Mouse (Mus musculus): ENCODE data around the gene Esrrg.

The Esrrg gene

DNA sequence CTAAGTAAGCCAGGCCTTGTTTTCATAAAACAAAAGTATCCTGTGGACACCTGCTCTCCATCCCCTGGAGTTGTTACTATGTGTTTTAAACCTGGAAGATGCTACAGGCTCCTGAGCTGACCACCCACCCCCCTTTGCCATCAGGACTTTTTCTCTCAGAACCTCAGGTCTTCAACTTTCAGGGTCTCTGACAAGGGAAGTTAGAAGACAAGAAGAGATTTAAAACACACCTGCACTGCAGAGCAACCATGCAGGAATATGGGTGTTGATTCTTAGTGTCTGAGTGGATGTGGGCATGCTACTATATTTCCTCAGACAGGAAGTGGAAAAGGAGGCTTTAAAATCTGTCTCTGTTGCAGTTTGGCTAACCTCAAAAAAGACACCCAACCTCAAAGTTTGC lies 98.6 kb downstream of the Esrrg start:
- no peak for DNase-seq (ENCODE audit: low spot score)

DNA sequence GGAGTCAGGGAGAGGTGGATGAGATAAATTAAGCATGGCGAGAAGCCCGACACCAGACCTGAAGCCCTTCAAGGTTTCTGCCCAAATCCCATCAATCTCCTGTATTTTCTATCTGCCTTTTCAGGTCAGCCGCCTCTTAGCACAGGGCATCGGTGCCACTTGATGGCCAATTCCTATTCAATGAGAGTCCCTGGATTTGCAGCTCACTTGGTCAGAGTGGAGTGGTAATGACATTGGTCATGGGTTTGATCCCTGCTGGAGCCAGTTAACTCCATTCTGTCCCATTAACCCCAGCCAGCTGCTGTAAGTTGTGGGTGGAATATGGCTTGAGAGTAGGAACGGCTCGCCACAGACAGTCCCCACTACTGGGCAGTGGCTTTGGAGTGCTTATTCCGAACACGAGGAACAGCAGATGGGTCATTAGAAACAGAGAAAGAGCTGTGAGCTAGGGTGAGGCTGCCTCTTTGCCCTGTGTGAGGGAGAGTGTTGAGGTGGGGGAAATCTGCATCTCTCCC lies 101.9 kb downstream of the Esrrg start:
- DNase-seq (ENCODE audit: low spot score), result no peak

DNA sequence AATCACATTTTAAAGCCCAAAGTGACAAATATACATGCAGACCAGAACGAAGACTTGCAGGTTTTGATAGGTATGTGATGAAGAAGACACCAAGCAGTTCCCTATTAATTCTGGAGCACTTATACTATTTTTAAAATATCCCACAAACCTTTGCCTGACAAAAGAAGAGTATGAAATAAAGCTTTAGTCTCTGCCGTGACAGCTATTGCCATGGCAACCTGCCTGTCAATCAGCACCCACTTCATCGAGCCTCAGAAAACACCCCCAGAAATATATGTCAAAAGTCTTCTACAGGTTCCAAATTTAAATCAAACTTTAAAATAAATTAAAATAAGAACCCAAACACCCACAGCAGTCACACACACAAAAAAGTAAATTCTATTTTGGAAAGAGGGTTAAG lies 112.4 kb downstream of the Esrrg start:
- DNase-seq (ENCODE audit: low spot score), result peak; percentile 10

DNA sequence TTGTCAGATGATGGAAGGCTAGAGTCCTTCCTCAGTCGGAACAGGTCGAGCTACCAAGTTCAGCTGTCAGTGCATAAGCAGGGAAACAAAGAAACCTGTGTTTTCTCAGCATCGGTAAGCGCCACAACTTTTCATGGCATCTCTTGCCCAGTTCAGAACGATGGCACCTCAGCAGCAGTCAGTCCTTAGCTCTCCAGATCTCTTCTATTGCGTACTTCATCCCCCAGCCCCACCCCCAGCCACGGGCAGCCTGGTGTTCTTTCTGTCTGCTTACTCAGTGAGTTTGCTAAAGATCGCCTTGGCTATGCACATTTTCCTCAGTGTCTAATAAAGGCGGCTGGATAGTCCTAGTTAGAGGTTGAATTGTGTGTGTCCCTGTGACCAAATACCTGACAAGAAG lies 113.4 kb downstream of the Esrrg start:
- no peak for DNase-seq (ENCODE audit: low spot score)

GRCm38 (mm10) chr1:187724651-187725050 lies 116.1 kb downstream of the Esrrg start:
- DNase-seq (ENCODE audit: low spot score), result no peak

DNA sequence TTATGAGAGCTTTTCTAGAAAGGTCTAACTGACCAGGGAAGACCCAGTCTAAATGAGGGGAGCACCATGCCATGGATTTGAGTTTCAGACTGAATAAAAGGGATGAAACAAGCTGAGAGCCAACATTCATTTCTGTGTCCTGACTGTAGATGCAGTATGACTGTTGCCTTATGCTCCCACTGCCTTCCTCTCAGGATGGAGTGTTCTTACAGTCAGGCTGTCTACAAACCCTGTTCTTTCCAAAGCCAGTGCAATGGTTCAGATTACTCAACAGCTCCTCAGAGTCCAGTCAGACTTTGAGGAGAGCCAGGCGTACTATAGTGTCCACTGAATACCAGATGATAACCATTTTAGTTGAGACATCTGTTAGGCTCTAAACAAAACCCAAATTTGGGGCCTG lies 116.8 kb downstream of the Esrrg start:
- no peak for DNase-seq (ENCODE audit: low spot score)

DNA sequence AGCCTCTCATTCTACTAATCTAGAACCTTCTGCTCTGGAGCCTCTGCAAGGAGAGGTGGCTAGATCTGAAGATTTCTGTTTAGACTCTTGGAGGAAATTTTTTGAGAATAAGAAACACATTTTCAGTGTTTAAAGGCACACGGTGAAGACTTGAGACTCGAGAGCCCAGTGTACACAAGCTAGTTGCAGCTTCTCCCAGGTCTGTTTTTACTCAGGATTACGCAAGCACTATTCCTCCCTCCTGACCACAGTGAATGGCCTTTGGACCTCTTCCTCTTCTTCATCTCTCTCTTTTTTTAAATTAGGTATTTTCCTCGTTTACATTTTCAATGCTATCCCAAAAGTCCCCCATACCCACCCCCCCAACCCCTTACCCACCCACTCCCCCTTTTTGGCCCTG lies 122.6 kb downstream of the Esrrg start:
- DNase-seq (ENCODE audit: low spot score), result no peak

GRCm38 (mm10) chr1:187736507-187736906 lies 127.9 kb downstream of the Esrrg start:
- no peak for DNase-seq (ENCODE audit: low spot score)

DNA sequence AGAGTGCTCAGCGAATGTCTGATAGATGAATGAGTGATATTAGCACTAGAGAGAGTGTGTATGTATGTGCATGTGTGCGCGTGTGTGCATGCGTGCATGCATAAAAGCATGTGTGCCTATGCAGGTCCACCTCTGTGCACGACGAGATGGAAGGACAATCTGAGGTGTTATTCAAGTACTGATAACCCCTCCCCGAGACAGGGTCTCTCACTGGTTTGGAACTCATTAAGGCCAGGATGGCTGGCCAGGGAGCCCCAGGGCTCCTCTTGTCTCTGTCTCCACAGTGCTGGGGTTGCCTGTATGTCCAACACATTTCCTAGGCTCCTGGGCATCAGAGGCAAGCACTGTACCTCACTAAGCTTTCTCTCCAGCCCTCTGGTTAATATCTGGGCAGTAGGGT lies 128.7 kb downstream of the Esrrg start:
- no peak for DNase-seq (ENCODE audit: low spot score)

DNA sequence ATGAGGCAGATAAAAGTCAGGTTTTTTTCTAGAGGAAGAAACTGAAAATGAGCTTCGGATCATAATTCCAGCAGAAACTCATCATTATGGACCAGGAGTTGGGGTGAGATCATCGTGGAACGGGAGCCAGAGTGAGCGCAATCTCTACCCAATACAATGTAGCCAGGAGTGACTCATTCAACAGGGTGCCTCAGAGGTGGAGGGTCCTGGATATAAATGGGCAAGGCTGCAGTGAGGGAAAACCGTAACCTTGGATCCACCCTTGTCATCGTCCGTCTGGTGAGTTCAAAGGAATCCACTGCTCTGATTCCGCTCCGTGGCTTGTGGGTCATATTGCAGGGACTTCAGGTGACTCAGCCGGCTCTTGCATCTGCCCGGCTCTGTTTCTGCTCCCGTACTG lies 131.9 kb downstream of the Esrrg start:
- no peak for DNase-seq (ENCODE audit: low spot score)

DNA sequence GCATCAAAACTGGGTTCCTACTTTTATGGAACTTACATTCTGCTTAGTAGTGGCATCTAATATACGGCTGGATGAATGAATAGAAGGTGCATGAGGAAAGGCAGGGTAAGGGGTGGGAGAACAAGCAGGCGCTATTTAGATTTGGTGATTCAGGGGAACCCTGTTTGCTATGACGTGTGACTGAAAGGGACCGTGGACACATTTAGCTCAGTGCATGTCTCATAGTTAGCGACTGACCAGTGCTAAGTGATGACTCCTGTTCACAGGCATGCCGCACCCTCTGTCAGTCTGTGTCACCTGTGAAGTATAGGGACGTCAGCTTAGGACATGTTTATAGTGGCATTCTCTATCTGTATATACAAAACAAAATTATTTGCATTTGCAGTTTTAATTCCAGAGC lies 132.7 kb downstream of the Esrrg start:
- DNase-seq (ENCODE audit: low spot score), result no peak

- DNase-seq (ENCODE audit: low spot score), result no peak
Observed at GRCm38 (mm10) chr1:187742071-187742470, 133.5 kb downstream of the Esrrg start.

GRCm38 (mm10) chr1:187749294-187749693 lies 140.7 kb downstream of the Esrrg start:
- DNase-seq (ENCODE audit: low spot score), result no peak

- DNase-seq (ENCODE audit: low spot score), result no peak
Observed at GRCm38 (mm10) chr1:187749931-187750330, 141.3 kb downstream of the Esrrg start.

- no peak for DNase-seq (ENCODE audit: low spot score)
Observed at GRCm38 (mm10) chr1:187755528-187755927, 146.9 kb downstream of the Esrrg start.

GRCm38 (mm10) chr1:187757981-187758380 lies 149.4 kb downstream of the Esrrg start:
- no peak for DNase-seq (ENCODE audit: low spot score)

DNA sequence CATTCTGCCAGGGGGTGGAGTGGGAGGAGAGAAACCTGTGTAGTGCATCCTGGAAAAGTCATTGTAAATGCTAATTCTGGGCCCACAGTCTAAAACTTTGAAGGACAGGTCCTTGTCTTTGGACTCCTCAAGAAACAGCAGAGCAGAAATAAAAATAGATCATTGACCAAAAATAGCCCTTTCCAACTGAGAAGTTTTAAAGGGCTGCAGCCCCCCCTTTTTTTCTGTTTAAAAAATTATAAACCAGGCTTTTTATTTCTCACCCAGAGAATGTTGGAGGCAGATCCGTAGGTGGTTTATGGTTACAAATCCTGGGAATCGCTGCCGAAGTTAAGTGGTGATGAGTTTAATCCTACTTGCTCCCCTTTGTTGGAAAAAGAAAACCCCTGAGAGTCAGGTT lies 150.0 kb downstream of the Esrrg start:
- DNase-seq (ENCODE audit: low spot score), result no peak

DNA sequence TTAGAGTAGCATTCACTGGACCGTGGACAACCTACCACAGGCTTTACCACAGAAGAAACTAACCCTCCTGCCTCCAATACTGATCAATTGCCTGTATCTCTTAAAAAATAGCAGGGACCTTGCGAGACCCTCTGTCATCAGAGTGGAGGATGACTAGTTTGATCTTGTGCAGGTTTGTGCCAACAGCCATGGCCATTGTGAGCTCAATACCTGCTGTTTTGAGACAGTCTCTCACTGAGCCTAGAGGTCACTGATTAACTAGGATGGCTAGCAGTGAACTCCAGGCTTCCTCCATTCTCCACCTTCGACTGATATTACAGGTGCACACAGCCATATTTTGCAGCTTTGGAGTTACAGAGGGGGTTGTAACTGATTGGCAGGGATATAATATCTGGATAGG lies 150.9 kb downstream of the Esrrg start:
- DNase-seq (ENCODE audit: low spot score), result no peak

- no peak for DNase-seq (ENCODE audit: low spot score)
Observed at GRCm38 (mm10) chr1:187762641-187763450, 154.3 kb downstream of the Esrrg start.

DNA sequence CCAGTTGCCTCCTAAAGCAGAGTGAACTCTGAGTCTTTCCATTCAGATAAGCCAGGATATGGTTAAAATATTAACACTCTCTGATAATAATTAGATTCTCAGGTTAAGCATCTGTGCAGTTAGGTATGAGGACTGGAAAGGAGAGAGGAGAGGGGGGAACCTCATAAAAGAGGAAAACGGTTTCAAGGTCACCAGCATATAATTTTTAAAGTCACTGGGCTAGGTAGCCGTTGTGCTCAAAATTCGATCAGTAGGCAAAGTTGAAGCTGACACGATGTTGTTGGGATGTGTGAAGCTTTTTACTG lies 154.8 kb downstream of the Esrrg start:
- DNase-seq (ENCODE audit: low spot score), result no peak

DNA sequence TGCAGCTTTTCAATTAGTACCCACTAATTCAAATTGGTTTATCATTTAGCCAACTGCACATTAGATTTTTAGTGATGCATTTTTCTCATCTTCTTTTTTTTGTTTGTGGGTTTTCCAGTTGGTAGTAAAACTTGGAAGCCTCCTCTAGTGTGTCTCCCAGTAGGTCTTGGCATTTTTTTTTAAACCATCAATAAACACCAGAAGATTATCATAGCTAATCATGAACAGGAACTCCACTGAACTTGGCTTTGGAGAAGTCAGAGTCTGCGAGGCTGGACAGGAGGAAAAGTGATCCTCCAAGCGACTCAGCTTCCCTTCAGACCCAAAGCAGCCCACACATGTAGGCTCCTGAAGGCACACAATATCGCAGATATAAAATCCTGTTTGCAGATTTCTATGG lies 155.2 kb downstream of the Esrrg start:
- DNase-seq (ENCODE audit: low spot score), result no peak

GRCm38 (mm10) chr1:187765577-187765976 lies 157.0 kb downstream of the Esrrg start:
- DNase-seq (ENCODE audit: low spot score), result no peak

- no peak for DNase-seq (ENCODE audit: low spot score)
Observed at GRCm38 (mm10) chr1:187767355-187767754, 158.8 kb downstream of the Esrrg start.

DNA sequence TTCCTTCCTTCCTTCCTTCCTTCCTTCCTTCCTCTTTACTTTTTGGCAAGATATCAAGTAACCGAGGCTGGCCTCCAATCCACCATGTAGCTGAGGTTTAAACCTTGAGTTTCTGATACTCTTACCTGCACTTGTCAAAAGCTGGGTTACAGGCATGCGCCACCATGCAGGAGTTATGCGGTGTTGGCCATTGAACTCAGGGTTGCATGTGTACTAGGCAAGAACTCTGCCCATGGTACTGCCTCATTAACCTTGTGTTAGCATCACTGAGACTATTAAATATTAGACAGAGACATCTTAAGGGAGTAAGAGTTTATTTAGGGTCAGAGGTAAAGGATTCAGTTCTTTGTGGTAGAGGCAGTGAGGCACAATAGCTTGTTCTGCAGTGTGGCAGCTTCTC lies 161.6 kb downstream of the Esrrg start:
- DNase-seq (ENCODE audit: low spot score), result no peak

All from layer of hippocampus, adult 9-10 months (tissue).